Mouse (Mus musculus): ENCODE results near the gene Adgrl3.

- TF ChIP-seq EP300 (IDR thresholded peaks at IDR 0.05; ENCODE audit: low read depth), result no peak
- TF ChIP-seq CTCF (IDR thresholded peaks at IDR 0.05; ENCODE audit: low read depth), result no peak
Measured at GRCm38 (mm10) chr5:81127639-81128038, 107.7 kb downstream of the Adgrl3 start.
